Mouse (Mus musculus) heart, postnatal 36 days (tissue): Measurements from ENCODE around the gene Psmb9. TPM values are rescaled to one million over a fixed set of nuclear protein-coding genes. Genes with fewer than 3 reads are reported as not detected.
"Not testable (repeated sequence)": the region's sequence is repeated elsewhere in the genome, so short reads cannot be mapped to it uniquely, and the experiment has no call there.

Experiments used
- DNase-seq, 2 experiments: peaks; one replicate each; pipeline ENCODE4 v3.0.0; 2021 to 2022
- intact Hi-C: fragments of 180-260 bp; cut with DNase I; formaldehyde crosslinking; loops from one replicate; pipeline ENCODE4 v1.15.1; 2025
- total RNA-seq, 2 experiments: library from RNA; stranded (reverse); gene quantifications; 2 replicates each; pipeline ENCODE4 v1.2.3; 2021

Psmb9 gene
- 10 to 100 TPM in 1 of 2 experiments, 1 to 10 TPM in 1; 7.5 to 10.6 TPM for total RNA-seq

- intact Hi-C loops: loop anchor here (1.0 to 5.0 kb wide), 4 partner anchors 11 to 50 kb away; partner anchors contain the start of gene H2-Ob
- DNase-seq: peak; percentile 99 to 100
Observed at GRCm38 (mm10) chr17:34187261-34187916, at the start of gene Psmb9, which contains the start of gene Tap1. Psmb9 (minus strand) TSS chr17:34187764. Tap1 (plus strand) TSS chr17:34187553.

- intact Hi-C loops: loop anchor here (5.0 kb wide), 3 partner anchors 49 to 159 kb away; partner anchors contain the start of genes Psmb9 and Tap1
- DNase-seq: no peak
Observed at GRCm38 (mm10) chr17:34236691-34237090, 49.1 kb upstream of the Psmb9 start.

DNA sequence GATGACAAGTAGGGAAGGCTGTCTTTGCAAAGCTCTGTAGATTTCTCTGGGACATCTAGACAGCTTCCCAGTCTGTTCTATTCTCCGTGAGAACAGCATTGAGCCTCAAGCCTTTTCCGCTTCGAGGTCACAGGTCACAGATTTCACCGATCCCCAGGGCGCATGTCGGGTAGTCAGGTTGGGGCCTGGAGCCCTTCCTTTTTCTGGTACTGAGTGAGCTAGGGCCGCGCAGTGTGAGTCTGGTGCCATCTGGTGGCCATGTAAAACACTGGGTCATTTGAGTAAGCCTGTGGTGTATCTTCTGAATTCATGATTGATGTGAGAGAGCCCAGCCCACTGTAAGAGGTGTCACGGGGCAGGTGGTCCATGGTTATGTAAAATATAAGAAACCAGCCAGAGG is 47.4 kb upstream of the Psmb9 start:
- intact Hi-C loops: loop anchor here (1.0 to 5.0 kb wide), 5 partner anchors 31 to 158 kb away; partner anchors contain the start of genes Psmb9 and Tap1
- DNase-seq: peak; percentile 82 to 83

DNA sequence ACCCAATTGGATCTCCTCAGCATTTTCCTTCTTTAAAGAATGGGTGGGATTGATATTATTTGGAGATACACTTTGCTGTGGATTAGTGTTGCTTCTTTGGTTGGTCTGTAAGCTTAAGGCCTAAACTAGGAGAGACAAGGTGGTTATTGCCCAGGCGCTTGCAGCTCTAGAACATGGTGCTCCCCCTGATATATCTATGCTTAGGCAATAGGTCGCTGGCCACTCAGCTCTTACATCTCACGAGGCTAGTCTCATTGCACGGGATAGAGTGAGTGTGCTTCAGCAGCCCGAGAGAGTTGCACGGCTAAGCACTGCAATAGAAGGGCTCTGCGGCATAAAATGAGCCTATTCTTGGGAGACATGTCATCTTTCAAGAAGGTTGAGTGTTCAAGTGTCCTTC is 44.5 kb upstream of the Psmb9 start:
- DNase-seq, intact Hi-C loops: not testable (repeated sequence)

DNA sequence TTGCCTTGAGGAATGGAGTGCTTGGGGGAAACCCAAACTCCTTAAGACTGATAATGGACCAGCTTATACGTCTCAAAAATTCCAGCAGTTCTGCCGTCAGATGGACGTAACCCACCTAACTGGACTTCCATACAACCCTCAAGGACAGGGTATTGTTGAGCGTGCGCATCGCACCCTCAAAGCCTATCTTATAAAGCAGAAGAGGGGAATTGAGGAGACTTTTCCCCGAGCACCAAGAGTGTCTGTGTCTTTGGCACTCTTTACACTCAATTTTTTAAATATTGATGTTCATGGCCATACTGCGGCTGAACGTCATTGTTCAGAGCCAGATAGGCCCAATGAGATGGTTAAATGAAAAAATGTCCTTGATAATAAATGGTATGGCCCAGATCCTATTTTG is 43.4 kb upstream of the Psmb9 start:
- DNase-seq, intact Hi-C loops: not testable (repeated sequence)

DNA sequence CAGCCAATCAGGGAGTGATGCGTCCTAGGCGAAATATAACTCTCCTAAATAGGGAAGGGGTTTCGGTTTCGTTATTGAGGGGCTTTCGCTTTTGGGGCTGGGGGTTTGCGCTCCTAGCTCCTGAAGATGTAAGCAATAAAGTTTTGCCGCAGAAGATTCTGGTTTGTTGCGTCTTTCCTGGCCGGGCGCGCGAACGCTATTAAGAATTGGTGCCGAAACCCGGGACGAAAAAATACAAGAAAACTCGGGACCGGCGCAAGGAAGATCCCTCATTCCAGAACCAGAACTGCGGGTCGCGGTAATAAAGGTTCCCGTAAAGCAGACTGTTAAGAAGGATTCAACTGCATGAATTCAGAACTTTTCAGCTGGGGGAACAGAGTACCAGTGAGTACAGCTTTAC is 38.3 kb upstream of the Psmb9 start:
- intact Hi-C loops, DNase-seq: not testable (repeated sequence)

- intact Hi-C loops: no loop called here
- DNase-seq: no peak
Observed at GRCm38 (mm10) chr17:34225426-34225825, 37.9 kb upstream of the Psmb9 start.

- intact Hi-C loops: no loop called here
- DNase-seq: no peak
Observed at GRCm38 (mm10) chr17:34224816-34225215, 37.3 kb upstream of the Psmb9 start.

- DNase-seq, intact Hi-C loops: not testable (repeated sequence)
Observed at GRCm38 (mm10) chr17:34220401-34220800, 32.8 kb upstream of the Psmb9 start.

DNA sequence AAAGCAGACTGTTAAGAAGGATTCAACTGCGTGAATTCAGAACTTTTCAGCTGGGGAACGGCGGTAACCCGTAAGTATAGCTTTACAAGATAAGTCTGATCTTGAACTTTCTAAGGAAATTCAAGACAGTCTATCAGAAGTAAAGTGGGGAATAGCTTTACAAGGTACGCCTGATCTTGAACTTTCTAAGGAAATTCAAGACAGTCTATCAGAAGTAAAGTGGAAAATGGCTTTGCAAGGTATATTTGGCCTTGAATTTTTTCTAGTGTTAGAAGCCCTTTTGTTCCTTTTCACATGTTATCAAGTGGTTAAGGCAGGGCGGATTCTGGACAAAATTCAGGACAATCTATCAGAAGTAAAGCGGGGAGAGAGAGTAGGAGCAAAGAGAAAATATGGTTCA is 32.2 kb upstream of the Psmb9 start:
- intact Hi-C loops, DNase-seq: not testable (repeated sequence)

- intact Hi-C loops: not testable (repeated sequence)
- peak in 1 of 2 experiments; percentile 76 for DNase-seq
Observed at GRCm38 (mm10) chr17:34219096-34219495, 31.5 kb upstream of the Psmb9 start.

DNA sequence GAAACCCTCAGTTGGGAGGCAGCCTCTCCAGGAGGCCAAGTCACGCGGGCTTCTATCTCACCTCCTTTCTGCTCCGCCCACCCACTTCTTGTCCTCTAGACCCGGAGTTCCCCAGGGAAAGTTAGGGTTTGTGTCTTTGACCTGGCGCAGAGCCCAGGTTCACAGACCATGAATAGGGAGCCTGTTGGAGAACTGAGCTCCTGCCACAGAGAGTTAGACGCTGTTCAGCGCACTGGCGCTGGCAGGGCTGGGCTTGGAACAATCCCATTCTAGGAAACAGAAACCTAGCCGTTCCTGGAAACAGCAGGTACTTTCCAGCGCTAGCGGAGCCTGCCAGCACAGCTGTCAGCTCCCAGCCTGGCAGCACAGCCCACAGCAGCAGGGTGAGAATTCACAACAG is 31.1 kb upstream of the Psmb9 start:
- DNase-seq: peak; percentile 76 to 77
- intact Hi-C loops: no loop called here

- intact Hi-C loops: no loop called here
- no peak for DNase-seq
Observed at GRCm38 (mm10) chr17:34217986-34218385, 30.4 kb upstream of the Psmb9 start.

GRCm38 (mm10) chr17:34217216-34217928 is 29.8 kb upstream of the Psmb9 start:
- no peak for DNase-seq
- intact Hi-C loops: no loop called here

DNA sequence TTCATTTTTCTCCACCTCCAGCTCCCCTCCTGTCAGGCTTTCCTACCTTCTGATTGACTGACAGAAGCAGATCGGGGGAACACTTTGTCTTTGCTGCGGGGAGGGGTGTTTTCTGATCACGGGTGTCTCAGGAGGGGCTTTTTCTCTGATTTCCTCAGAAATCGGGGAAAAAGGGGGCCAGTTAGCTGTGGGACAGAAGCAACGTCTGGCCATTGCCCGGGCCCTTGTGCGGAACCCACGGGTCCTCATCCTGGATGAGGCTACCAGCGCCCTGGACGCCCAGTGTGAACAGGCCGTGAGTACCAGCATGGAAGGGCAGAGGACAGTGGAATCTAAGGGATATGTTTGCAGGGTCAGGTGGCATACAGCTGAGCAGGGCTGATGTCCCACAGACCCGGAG is 27.6 kb upstream of the Psmb9 start:
- intact Hi-C loops: no loop called here
- no peak for DNase-seq

- DNase-seq: no peak
- intact Hi-C loops: no loop called here
Observed at GRCm38 (mm10) chr17:34213936-34214335, 26.4 kb upstream of the Psmb9 start.

GRCm38 (mm10) chr17:34211746-34212365 is 24.3 kb upstream of the Psmb9 start:
- DNase-seq: no peak
- intact Hi-C loops: no loop called here

GRCm38 (mm10) chr17:34210599-34210998 is 23.0 kb upstream of the Psmb9 start:
- intact Hi-C loops: no loop called here
- DNase-seq: no peak

DNA sequence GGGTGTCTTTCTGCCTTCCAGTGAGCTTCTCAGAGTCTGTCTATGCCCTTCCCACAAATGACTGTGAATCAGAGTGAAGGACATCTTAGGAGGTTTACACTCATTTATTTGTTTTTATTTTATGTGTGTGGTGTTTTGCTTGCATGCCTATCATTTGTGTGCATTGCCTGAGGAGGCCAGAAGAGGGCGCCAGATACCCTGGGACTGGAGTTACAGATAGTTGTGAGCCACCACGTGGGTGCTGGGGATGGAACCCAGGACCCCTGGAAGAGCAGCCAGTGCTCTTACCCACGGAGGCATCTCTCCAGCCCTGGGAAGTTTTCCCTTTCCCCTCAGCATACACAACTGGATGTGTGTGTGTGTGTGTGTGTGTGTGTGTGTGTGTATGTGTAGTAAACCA is 22.1 kb upstream of the Psmb9 start:
- DNase-seq: no peak
- intact Hi-C loops: no loop called here

- intact Hi-C loops: no loop called here
- no peak for DNase-seq
Observed at GRCm38 (mm10) chr17:34208421-34208820, 20.9 kb upstream of the Psmb9 start.

DNA sequence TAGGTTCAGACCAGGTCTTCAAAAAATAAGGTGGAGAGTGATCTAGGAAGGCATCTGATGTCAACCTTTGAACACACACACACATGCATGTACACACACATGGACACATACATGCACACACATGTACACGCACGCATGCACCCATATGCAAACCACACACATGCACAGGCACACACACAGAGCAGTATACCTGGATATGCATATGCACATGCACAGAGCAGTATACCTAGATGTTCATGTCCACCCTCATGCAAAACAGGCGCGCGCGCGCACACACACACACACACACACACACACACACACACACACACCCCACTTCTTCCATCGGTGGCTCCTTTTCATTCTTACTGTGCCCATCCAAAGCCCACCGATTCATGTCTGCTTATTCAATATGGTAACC is 20.3 kb upstream of the Psmb9 start:
- intact Hi-C loops: loop anchor here (2.0 kb wide), 1 partner anchor 33 kb away; no protein-coding TSS in a partner anchor
- DNase-seq: no peak
